13 mouse cellular contexts compared by ENCODE assay signal in genomic region chr10:78306027-78306426, GRCm38 (mm10).
"Had no signal": no experiment of that assay in that cellular context is flagged by ENCODE, and none has a peak within 500 bp of the region (broad histone marks: within the 10 kb centered on the region; RNA-seq: fewer than 3 reads in every experiment).

No protein-coding gene starts in this region.

- H3K4me3 ChIP-seq: limb, embryonic 13.5 days; midbrain, embryonic 13.5 days had no signal

- H3K9ac ChIP-seq: limb, embryonic 13.5 days; liver, embryonic 14.5 days; midbrain, embryonic 13.5 days had no signal

- ATAC-seq: intestine, embryonic 16.5 days; lung, postnatal 0 days; midbrain, embryonic 13.5 days had no signal

- H3K27me3 ChIP-seq: limb, embryonic 13.5 days; midbrain, embryonic 13.5 days had no signal

- H3K27ac ChIP-seq: kidney, postnatal 0 days; limb, embryonic 13.5 days; liver, embryonic 14.5 days; midbrain, embryonic 13.5 days had no signal

- H3K9me3 ChIP-seq: limb, embryonic 13.5 days; midbrain, embryonic 13.5 days had no signal

- H3K4me1 ChIP-seq: limb, embryonic 13.5 days; midbrain, embryonic 13.5 days had no signal

- DNase-seq: kidney, adult 8-10 months; kidney, postnatal 36 days; left cerebral cortex, postnatal 4 days; lung, adult 18-20 months; lung, postnatal 36 days; thymus, adult 18-20 months; thymus, postnatal 14 days had no signal

- H3K4me2 ChIP-seq: limb, embryonic 13.5 days; midbrain, embryonic 13.5 days had no signal
